Mouse (Mus musculus): ENCODE results near the gene Tdrd1. TPM values are rescaled to one million over a fixed set of nuclear protein-coding genes. Genes with fewer than 3 reads are reported as not detected.
A peak's percentile ranks its signal among the peaks of the same experiment; 100 is the strongest.

Gene Tdrd1
- polyA plus RNA-seq, 1 experiment from 2014 or later = 0.39 TPM

- no peaks in the 10 kb centered on the region for H3K9me3 ChIP-seq (replicated peaks; ENCODE audit: control insufficient read depth, low read length)
- H3K4me2 ChIP-seq (ENCODE audit: low read length) = peak overlapping the region; percentile 75
- peak overlapping the region; percentile 78; the same call in 1 of the 2 replicates for H3K27ac ChIP-seq (ENCODE audit: low read depth, low read length)
- peaks cover 22% of the 10 kb centered on the region for H3K4me1 ChIP-seq (ENCODE audit: control insufficient read depth, insufficient read depth, low read length)
- no peaks in the 10 kb centered on the region for H3K27me3 ChIP-seq (replicated peaks; ENCODE audit: control insufficient read depth, insufficient read depth, low read length)
- 3% methylated on average over 22 of the region's 22 CpGs for WGBS
- H3K36me3 ChIP-seq (ENCODE audit: control insufficient read depth, insufficient read depth, low read length) = no peaks in the 10 kb centered on the region
- H3K9ac ChIP-seq (ENCODE audit: low read length) = peak overlapping the region; percentile 95
- DNase-seq (ENCODE audit: low spot score) (peak; percentile 43), ATAC-seq (no peak)
- peak overlapping the region; percentile 99 for H3K4me3 ChIP-seq (ENCODE audit: low read depth, low read length)
Measured at GRCm38 (mm10) chr19:56821040-56821797, 4.8 kb upstream of the Tdrd1 start.

- WGBS = under 1% methylated on average over 77 of the region's 79 CpGs
- peak; percentile 98 for ATAC-seq
- no peaks in the 10 kb centered on the region for H3K36me3 ChIP-seq (ENCODE audit: control insufficient read depth, insufficient read depth, low read length)
Measured at GRCm38 (mm10) chr19:56821798-56822447, 4.1 kb upstream of the Tdrd1 start, which contains the start of gene Ccdc186. Ccdc186 (minus strand) TSS chr19:56822190.

GRCm38 (mm10) chr19:56822448-56822836, 3.6 kb upstream of the Tdrd1 start:
- Histone ChIP-seq H3K4me3 (ENCODE audit: low read depth, low read length) (peak overlapping the region; percentile 99), H3K36me3 (ENCODE audit: control insufficient read depth, insufficient read depth, low read length) (no peaks in the 10 kb centered on the region), H3K4me2 (ENCODE audit: low read length) (peak overlapping the region; percentile 75), H3K4me1 (ENCODE audit: control insufficient read depth, insufficient read depth, low read length) (peaks cover 18% of the 10 kb centered on the region), H3K9me3 (replicated peaks; ENCODE audit: control insufficient read depth, low read length) (no peaks in the 10 kb centered on the region), H3K27me3 (replicated peaks; ENCODE audit: control insufficient read depth, insufficient read depth, low read length) (no peaks in the 10 kb centered on the region), H3K9ac (ENCODE audit: low read length) (peak overlapping the region; percentile 42; the same call in 1 of the 2 replicates), H3K27ac (ENCODE audit: low read depth, low read length) (no peak overlapping the region)
- peak; percentile 33 for ATAC-seq
- 16% methylated on average over 10 of the region's 10 CpGs for WGBS
- no peak for DNase-seq (ENCODE audit: low spot score)

More at GRCm38 (mm10) chr19:56821798-56822447, 4.1 kb upstream of the Tdrd1 start, which contains the start of gene Ccdc186:
- H3K4me1 ChIP-seq (ENCODE audit: control insufficient read depth, insufficient read depth, low read length) = peaks cover 22% of the 10 kb centered on the region
- H3K9me3 ChIP-seq (replicated peaks; ENCODE audit: control insufficient read depth, low read length) = no peaks in the 10 kb centered on the region
- peak within 1 kb of the TSS; percentile 75 for H3K4me2 ChIP-seq (ENCODE audit: low read length)
- H3K4me3 ChIP-seq (ENCODE audit: low read depth, low read length) = peak within 1 kb of the TSS; percentile 99
- peak within 1 kb of the TSS; percentile 78; the same call in 1 of the 2 replicates for H3K27ac ChIP-seq (ENCODE audit: low read depth, low read length)
- peak within 1 kb of the TSS; percentile 95 for H3K9ac ChIP-seq (ENCODE audit: low read length)
- H3K27me3 ChIP-seq (replicated peaks; ENCODE audit: control insufficient read depth, insufficient read depth, low read length) = no peaks in the 10 kb centered on the region
- DNase-seq (ENCODE audit: low spot score) = peak; percentile 98

- Histone ChIP-seq H3K27ac (ENCODE audit: low read depth, low read length) (no peak overlapping the region), H3K4me2 (ENCODE audit: low read length) (no peak overlapping the region), H3K27me3 (replicated peaks; ENCODE audit: control insufficient read depth, insufficient read depth, low read length) (no peaks in the 10 kb centered on the region), H3K36me3 (ENCODE audit: control insufficient read depth, insufficient read depth, low read length) (no peaks in the 10 kb centered on the region), H3K4me1 (ENCODE audit: control insufficient read depth, insufficient read depth, low read length) (no peaks in the 10 kb centered on the region), H3K9ac (ENCODE audit: low read length) (no peak overlapping the region), H3K4me3 (ENCODE audit: low read depth, low read length) (no peak overlapping the region), H3K9me3 (replicated peaks; ENCODE audit: control insufficient read depth, low read length) (no peaks in the 10 kb centered on the region)
- DNase-seq (ENCODE audit: low spot score) (no peak), ATAC-seq (no peak)
- WGBS = 85% methylated on average over 11 of the region's 11 CpGs
Measured at GRCm38 (mm10) chr19:56828305-56828704, 2.3 kb downstream of the Tdrd1 start.

- no peak overlapping the region for H3K9ac ChIP-seq (ENCODE audit: low read length)
- WGBS = 84% methylated on average over 9 of the region's 9 CpGs
- no peaks in the 10 kb centered on the region for H3K9me3 ChIP-seq (replicated peaks; ENCODE audit: control insufficient read depth, low read length)
- H3K4me3 ChIP-seq (ENCODE audit: low read depth, low read length) = no peak overlapping the region
- H3K27ac ChIP-seq (ENCODE audit: low read depth, low read length) = no peak overlapping the region
- H3K36me3 ChIP-seq (ENCODE audit: control insufficient read depth, insufficient read depth, low read length) = no peaks in the 10 kb centered on the region
- no peaks in the 10 kb centered on the region for H3K27me3 ChIP-seq (replicated peaks; ENCODE audit: control insufficient read depth, insufficient read depth, low read length)
- H3K4me2 ChIP-seq (ENCODE audit: low read length) = no peak overlapping the region
- DNase-seq (ENCODE audit: low spot score) (no peak), ATAC-seq (no peak)
- no peaks in the 10 kb centered on the region for H3K4me1 ChIP-seq (ENCODE audit: control insufficient read depth, insufficient read depth, low read length)
Measured at GRCm38 (mm10) chr19:56829267-56829666, 3.3 kb downstream of the Tdrd1 start.

- ATAC-seq = no peak
- H3K9ac ChIP-seq (ENCODE audit: low read length) = no peak overlapping the region
- no peaks in the 10 kb centered on the region for H3K36me3 ChIP-seq (ENCODE audit: control insufficient read depth, insufficient read depth, low read length)
- no peaks in the 10 kb centered on the region for H3K4me1 ChIP-seq (ENCODE audit: control insufficient read depth, insufficient read depth, low read length)
- no peaks in the 10 kb centered on the region for H3K27me3 ChIP-seq (replicated peaks; ENCODE audit: control insufficient read depth, insufficient read depth, low read length)
- no peak for DNase-seq (ENCODE audit: low spot score)
- H3K4me2 ChIP-seq (ENCODE audit: low read length) = no peak overlapping the region
- no peaks in the 10 kb centered on the region for H3K9me3 ChIP-seq (replicated peaks; ENCODE audit: control insufficient read depth, low read length)
- H3K4me3 ChIP-seq (ENCODE audit: low read depth, low read length) = no peak overlapping the region
- H3K27ac ChIP-seq (ENCODE audit: low read depth, low read length) = no peak overlapping the region
- WGBS = 93% methylated on average over 4 of the region's 4 CpGs
Measured at GRCm38 (mm10) chr19:56830163-56830562, 4.2 kb downstream of the Tdrd1 start.

GRCm38 (mm10) chr19:56835340-56835739, 9.3 kb downstream of the Tdrd1 start:
- Histone ChIP-seq H3K27me3 (replicated peaks; ENCODE audit: control insufficient read depth, insufficient read depth, low read length) (no peaks in the 10 kb centered on the region), H3K36me3 (ENCODE audit: control insufficient read depth, insufficient read depth, low read length) (no peaks in the 10 kb centered on the region), H3K9me3 (replicated peaks; ENCODE audit: control insufficient read depth, low read length) (no peaks in the 10 kb centered on the region), H3K27ac (ENCODE audit: low read depth, low read length) (no peak overlapping the region), H3K9ac (ENCODE audit: low read length) (no peak overlapping the region), H3K4me1 (ENCODE audit: control insufficient read depth, insufficient read depth, low read length) (no peaks in the 10 kb centered on the region), H3K4me2 (ENCODE audit: low read length) (no peak overlapping the region), H3K4me3 (ENCODE audit: low read depth, low read length) (no peak overlapping the region)
- 10% methylated on average over 9 of the region's 9 CpGs for WGBS
- DNase-seq (ENCODE audit: low spot score) (peak; percentile 85), ATAC-seq (no peak)

- Histone ChIP-seq H3K4me3 (ENCODE audit: low read depth, low read length) (no peak overlapping the region), H3K9ac (ENCODE audit: low read length) (no peak overlapping the region), H3K4me1 (ENCODE audit: control insufficient read depth, insufficient read depth, low read length) (no peaks in the 10 kb centered on the region), H3K4me2 (ENCODE audit: low read length) (no peak overlapping the region), H3K9me3 (replicated peaks; ENCODE audit: control insufficient read depth, low read length) (no peaks in the 10 kb centered on the region), H3K27ac (ENCODE audit: low read depth, low read length) (no peak overlapping the region), H3K27me3 (replicated peaks; ENCODE audit: control insufficient read depth, insufficient read depth, low read length) (no peaks in the 10 kb centered on the region), H3K36me3 (ENCODE audit: control insufficient read depth, insufficient read depth, low read length) (no peaks in the 10 kb centered on the region)
- ATAC-seq = no peak
- WGBS = 60% methylated on average over 17 of the region's 17 CpGs
- no peak for DNase-seq (ENCODE audit: low spot score)
Measured at GRCm38 (mm10) chr19:56838942-56839706, 13.1 kb downstream of the Tdrd1 start.
